Mouse (Mus musculus) retina, embryonic 14.5 days (tissue): ENCODE data around the gene Zbtb20.
A peak's percentile ranks its signal among the peaks of the same experiment; 100 is the strongest.

Experiments
- DNase-seq: peaks from one replicate; pipeline ENCODE4 v3.0.0-alpha.2; 2015; ENCODE audit warnings: low spot score

Zbtb20 gene

GRCm38 (mm10) chr16:43489362-43489761, 613.7 kb downstream of the Zbtb20 start:
- DNase-seq = no peak

- no peak for DNase-seq
Measured at GRCm38 (mm10) chr16:43489984-43490383, 614.3 kb downstream of the Zbtb20 start.

DNA sequence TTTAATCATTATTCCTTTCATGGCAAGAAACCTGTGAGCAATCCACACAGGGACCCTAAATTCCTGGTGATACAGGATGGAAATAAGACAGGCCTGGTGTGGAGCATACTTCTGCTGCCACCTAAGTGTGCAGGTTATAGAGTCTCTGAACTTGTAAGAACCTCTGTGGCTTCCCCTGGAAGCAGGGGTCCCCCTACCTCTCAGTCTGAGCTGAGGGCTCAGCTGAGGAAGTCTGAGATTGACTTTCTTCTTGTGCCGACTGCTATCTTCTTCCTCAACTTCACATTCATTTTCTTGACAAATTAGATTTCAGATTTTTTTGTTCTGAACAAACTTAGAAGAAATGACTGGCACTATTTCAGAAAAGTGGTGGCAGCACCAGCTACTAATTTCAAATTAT, 617.2 kb downstream of the Zbtb20 start:
- no peak for DNase-seq

GRCm38 (mm10) chr16:43493596-43494385, 618.1 kb downstream of the Zbtb20 start:
- DNase-seq = no peak

DNA sequence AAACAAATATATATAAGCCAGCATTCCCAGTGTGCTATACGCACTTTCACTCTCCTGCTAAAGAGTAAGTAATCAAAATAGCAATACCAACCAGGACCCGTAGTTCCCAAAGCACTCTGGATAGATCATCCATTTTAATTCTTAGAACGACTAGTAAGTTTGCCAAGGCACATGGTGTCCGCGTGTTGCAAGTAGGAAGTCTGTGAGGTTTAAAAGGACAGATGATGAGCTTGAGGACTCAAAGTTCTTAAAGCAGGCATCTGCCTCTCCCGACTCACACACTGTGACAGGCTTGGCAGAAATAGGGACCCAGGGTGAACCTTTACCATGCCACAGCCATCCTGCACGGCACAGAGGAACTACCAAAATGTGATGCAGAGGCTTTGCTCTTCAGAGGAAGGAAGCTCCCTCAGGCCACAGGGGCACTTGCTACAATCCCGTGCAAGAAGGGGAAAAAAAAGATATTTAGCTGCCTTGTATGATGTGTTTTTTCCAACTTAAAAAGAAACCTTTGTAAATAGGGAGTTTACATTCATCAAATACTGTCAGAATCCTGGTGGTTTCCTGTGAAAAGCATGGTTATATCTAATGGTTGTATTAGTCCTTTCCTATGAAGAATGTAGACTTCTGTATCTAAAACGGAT, 619.6 kb downstream of the Zbtb20 start:
- DNase-seq = no peak

DNA sequence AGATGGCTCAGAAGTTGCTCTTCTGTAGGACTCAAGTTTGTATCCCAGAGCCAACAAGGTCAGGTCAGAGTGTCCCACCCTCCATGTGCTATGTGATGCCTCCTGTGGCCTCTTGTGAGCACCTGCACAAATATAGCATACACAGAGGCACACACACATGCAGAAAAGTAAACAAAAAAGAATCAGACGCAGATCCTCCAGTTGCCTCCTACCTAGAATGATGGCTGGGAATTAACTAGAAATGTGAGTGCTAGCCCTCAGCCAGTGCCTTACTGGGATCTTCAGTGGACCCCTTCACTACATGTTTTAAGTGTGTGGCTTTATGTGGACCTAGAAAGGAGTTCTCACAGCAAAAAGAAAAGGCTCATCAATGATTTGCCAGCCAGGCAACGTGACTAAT, 621.4 kb downstream of the Zbtb20 start:
- no peak for DNase-seq

DNA sequence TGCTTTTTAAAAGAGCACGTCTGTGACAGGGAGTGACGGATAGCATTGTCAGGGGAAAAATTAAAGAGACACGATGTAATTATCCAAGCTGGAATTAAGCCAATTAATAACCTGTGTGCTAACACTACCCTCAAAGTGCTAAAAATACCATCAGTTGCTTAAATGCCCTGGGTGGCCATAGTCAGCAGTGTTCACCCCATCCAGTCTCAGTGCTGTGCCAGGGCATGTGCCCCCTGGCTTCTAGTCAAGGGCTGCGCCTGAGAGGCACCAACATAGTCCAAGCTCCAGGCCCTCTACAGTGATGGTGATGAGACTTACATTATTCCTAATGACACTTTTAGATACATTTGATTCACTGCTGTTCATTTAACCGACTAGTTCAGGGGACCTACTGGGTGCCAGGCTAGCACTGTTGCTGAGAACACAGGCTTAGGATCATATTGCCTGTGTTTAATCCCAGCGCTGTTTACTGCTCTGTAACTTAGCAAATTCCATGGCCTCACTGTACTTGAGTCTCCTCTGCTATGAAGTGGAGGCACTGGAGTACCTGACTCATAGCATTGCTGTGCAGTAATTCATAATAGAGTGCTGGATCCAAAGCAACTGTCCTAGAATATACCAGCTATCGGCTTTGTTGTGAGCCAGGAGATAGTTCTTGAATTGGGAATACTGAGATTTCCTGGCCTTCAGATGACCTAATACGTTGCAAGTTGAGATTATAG, 624.6 kb downstream of the Zbtb20 start:
- DNase-seq = no peak

GRCm38 (mm10) chr16:43501284-43501683, 625.6 kb downstream of the Zbtb20 start:
- DNase-seq = no peak

- no peak for DNase-seq
Measured at GRCm38 (mm10) chr16:43502339-43503009, 626.8 kb downstream of the Zbtb20 start.

- DNase-seq = peak; percentile 74
Measured at GRCm38 (mm10) chr16:43503010-43503635, 627.4 kb downstream of the Zbtb20 start.

DNA sequence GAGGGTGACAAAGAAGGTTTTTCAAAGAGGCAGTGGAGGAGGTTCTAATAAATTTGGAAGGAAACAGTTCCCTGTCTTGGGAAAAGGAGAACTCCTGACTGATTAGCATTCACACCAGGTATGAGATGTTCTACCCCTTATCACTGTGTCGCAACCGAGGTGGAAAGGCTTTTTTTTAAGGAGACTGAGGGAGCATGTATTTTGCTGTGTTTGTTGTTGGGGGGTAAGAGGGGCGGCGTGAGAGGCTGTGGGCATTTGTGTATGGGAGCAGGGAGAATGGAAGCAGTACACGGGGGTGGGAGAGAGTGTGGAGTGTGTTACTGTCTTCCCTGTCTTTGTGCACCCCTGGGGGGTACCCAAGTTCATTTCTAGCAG, 627.9 kb downstream of the Zbtb20 start:
- no peak for DNase-seq

GRCm38 (mm10) chr16:43504151-43504550, 628.5 kb downstream of the Zbtb20 start:
- peak; percentile 43 for DNase-seq

DNA sequence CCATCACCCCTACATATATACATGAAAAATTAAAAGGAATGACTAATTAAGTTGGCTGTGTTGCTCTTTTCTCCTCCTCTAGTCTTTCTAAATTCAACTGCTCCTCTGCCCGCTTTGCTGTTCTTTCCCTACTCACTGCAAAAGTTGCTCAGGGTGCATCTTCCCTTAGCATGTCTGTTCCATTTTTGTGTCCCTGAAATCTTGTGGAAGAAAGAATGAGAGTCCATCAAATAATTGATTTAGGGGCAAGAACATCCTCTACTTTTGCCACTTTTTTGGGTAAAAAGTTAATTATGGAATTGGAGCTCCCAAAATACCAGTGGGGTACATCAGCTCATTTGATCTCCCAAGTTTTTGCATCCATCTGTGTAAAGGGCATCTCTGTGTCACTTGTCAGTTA, 628.9 kb downstream of the Zbtb20 start:
- DNase-seq = no peak

DNA sequence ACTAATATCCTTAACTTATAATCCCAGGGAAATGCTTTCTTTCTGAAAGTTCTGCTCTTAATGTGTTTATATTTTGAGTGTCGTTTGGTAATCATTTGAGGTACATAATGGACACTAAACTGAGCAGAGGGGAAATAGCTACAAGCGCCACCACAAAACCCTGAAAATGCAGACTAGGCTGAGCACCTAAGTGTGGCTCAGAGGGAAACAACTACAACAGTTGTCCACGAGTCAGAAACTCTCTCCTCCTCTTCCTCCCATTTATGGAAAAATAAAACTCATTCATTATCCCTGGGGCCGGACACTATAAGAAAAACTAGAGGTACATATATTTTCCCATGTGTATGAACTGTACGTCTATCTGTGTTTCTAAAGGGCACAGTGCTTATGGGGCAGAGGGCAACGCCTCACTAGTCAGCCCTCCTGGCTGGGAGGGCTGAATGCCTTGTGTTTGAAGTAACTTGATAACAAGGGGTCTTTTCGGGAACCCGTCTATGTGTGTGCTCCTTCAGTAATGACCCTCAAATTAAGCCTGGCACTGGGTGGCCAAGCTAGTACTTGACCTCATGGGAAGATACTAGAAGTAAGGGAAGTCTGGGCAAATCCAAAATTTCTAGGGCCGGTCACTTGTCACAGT, 629.8 kb downstream of the Zbtb20 start:
- DNase-seq = peak; percentile 13

- DNase-seq = no peak
Measured at GRCm38 (mm10) chr16:43506189-43506751, 630.6 kb downstream of the Zbtb20 start.

GRCm38 (mm10) chr16:43506771-43507405, 631.2 kb downstream of the Zbtb20 start:
- DNase-seq = no peak

- DNase-seq = no peak
Measured at GRCm38 (mm10) chr16:43508166-43508998, 632.7 kb downstream of the Zbtb20 start.

- no peak for DNase-seq
Measured at GRCm38 (mm10) chr16:43510516-43510915, 634.8 kb downstream of the Zbtb20 start.

- DNase-seq = no peak
Measured at GRCm38 (mm10) chr16:43511531-43511930, 635.9 kb downstream of the Zbtb20 start.

DNA sequence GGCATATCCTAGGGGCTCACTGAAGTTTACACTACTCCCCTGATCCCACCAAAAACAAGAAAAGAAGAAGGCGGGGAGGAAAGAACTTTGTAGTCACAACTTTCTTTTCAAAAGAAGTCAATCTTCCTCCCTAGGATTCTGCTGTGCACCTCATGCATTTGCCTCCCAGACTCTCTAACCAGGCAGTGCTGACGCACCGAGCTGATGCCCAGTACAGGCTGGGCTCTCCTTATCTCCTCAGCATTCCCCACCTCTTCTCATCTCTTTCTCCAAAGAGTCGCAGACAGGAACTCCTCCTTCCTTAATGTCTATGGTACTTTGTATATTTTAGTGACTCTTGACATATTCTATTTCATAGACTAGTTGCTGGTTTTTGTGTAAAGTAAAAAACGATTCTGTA, 638.3 kb downstream of the Zbtb20 start:
- no peak for DNase-seq
